Mouse (Mus musculus): ENCODE measurements around the gene Gm10799.

DNA sequence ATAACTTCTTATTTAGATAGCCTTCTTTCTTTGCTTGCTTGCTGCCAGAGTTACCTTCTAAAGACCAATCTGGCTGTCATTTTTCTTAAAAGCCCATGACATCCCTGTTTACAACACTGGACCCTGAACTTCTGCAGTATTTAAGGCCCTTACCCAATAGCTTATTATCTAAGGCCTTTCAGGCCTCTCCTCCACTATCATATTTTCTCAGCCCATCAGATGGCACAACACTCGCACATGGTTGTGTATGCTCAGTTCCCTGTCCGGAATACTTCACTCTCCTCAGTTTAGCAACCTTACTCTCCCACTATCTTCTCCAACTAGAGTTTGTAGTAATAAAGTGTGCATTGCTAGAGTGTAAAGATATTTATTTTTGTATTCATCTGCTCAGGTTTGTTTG lies 39.3 kb downstream of the Gm10799 start:
- TF ChIP-seq GATA1 (IDR thresholded peaks at IDR 0.05; ENCODE audit: borderline replicate concordance, low read length) (no peak), FLI1 (IDR thresholded peaks at IDR 0.05; ENCODE audit: low read length) (no peak)
